Mouse (Mus musculus): Measurements from ENCODE around the gene Rps18.

DNA sequence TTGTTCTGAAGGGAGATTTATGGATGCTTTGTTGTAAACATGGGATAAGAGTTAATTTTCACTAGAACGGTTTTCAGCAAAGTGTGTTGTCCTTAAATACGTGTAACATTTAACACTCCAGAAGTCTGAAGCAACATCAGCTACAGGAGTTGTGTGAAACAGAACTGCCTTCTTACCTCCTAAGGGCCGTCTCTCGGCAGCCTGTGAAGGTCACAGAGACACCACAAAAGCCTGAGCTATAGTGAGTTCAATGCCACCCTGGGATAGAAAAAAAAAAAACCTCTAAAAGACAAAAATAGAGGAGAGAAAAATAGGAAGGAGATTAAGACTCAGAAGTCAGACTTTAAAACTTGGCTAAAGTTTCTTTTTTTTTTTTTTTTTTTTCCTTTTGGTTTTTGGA is 53.7 kb downstream of the Rps18 start:
- no peak for TF ChIP-seq POLR2A (IDR thresholded peaks at IDR 0.05; ENCODE audit: borderline replicate concordance, insufficient read depth, low read length)
- no peak for TF ChIP-seq CTCF (IDR thresholded peaks at IDR 0.05; ENCODE audit: borderline replicate concordance, insufficient read depth, low read depth, low read length)

Data from cerebellum, adult 2 months (tissue).